Mouse (Mus musculus): ENCODE measurements at regions not wholly inside any gene's neighbourhood (a gene's known extent, or its start where the extent isn't known, plus 50 kb on each side); places are given as distances from the start of the nearest gene placed in this dataset.

DNA sequence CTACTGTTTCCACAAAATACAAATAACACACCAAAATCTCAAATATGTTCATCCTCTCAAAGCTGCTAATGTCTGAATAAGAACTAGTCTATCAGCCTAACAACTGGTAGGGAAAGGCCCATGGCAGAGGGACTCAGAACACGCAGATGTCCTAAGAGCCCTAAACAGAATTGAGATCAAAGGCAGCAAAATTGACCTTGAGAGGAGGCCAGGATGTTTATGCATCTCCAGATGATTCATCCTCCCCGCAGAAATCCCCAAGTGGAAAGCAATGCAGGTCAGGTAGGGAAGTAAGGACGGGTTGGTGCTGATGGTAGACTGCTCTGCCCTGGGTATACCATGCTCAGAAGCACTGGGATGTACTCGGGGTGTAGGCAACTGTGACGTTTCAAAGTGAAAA is 89.0 kb upstream of the Tmem150c start:
- TF ChIP-seq CTCF (IDR thresholded peaks at IDR 0.05; ENCODE audit: insufficient read depth, low read depth, low read length): no peak
- TF ChIP-seq POLR2A (IDR thresholded peaks at IDR 0.05; ENCODE audit: insufficient read depth, low read depth, low read length): no peak

Measured in olfactory bulb, adult 2 months (tissue).